Mouse (Mus musculus) thymus, postnatal 0 days (tissue): ENCODE measurements around the gene Anks1. TPM values are rescaled to one million over a fixed set of nuclear protein-coding genes. Genes with fewer than 3 reads are reported as not detected.
"Not testable (repeated sequence)": the region's sequence is repeated elsewhere in the genome, so short reads cannot be mapped to it uniquely, and the experiment has no call there.

Experiments used
- DNase-seq: peaks from one replicate; pipeline ENCODE4 v3.0.0-alpha.2; 2015; ENCODE audit warnings: low spot score
- polyA plus RNA-seq: library from polyadenylated mRNA; unstranded; fragments of >200 nt; fragmentation: Nextera tagmentation; extraction: Ambion mirVana; gene quantifications from 2 replicates; pipeline ENCODE4 v1.2.1, GENCODE M21; 2015

Anks1 gene
- polyA plus RNA-seq, 1 experiment from 2014 or later = 16.8 TPM

GRCm38 (mm10) chr17:27994001-27994944 lies 85.2 kb downstream of the Anks1 start:
- no peak for DNase-seq

- DNase-seq = no peak
Measured at GRCm38 (mm10) chr17:27996320-27996719, 87.2 kb downstream of the Anks1 start.

GRCm38 (mm10) chr17:27997212-27997611 lies 88.1 kb downstream of the Anks1 start:
- peak; percentile 73 for DNase-seq

- not testable (repeated sequence) for DNase-seq
Measured at GRCm38 (mm10) chr17:27999683-28000273, 90.7 kb downstream of the Anks1 start.

- no peak for DNase-seq
Measured at GRCm38 (mm10) chr17:28000389-28000788, 91.3 kb downstream of the Anks1 start.

GRCm38 (mm10) chr17:28000851-28001250 lies 91.7 kb downstream of the Anks1 start:
- no peak for DNase-seq

GRCm38 (mm10) chr17:28005393-28005792 lies 96.3 kb downstream of the Anks1 start:
- DNase-seq = no peak

- no peak for DNase-seq
Measured at GRCm38 (mm10) chr17:28006208-28006607, 97.1 kb downstream of the Anks1 start.

- no peak for DNase-seq
Measured at GRCm38 (mm10) chr17:28006611-28007010, 97.5 kb downstream of the Anks1 start.

- DNase-seq = peak; percentile 76
Measured at GRCm38 (mm10) chr17:28007179-28007811, 98.2 kb downstream of the Anks1 start.

- DNase-seq = peak; percentile 50
Measured at GRCm38 (mm10) chr17:28007857-28008564, 98.9 kb downstream of the Anks1 start.

GRCm38 (mm10) chr17:28008565-28008981 lies 99.5 kb downstream of the Anks1 start:
- DNase-seq = no peak

GRCm38 (mm10) chr17:28009066-28009715 lies 100.1 kb downstream of the Anks1 start:
- no peak for DNase-seq

GRCm38 (mm10) chr17:28009716-28010114 lies 100.6 kb downstream of the Anks1 start:
- DNase-seq = no peak

- no peak for DNase-seq
Measured at GRCm38 (mm10) chr17:28010925-28011324, 101.8 kb downstream of the Anks1 start.

- DNase-seq = no peak
Measured at GRCm38 (mm10) chr17:28012851-28013250, 103.7 kb downstream of the Anks1 start.

GRCm38 (mm10) chr17:28013259-28013875 lies 104.3 kb downstream of the Anks1 start:
- DNase-seq = peak; percentile 95

- DNase-seq = no peak
Measured at GRCm38 (mm10) chr17:28014449-28014848, 105.3 kb downstream of the Anks1 start.

- peak; percentile 58 for DNase-seq
Measured at GRCm38 (mm10) chr17:28015068-28015730, 106.1 kb downstream of the Anks1 start.
